Mouse (Mus musculus): ENCODE results near the gene Smg7.

Gene Smg7

GRCm38 (mm10) chr1:152838841-152839240, 63.6 kb downstream of the Smg7 start:
- DNase-seq, result no peak

GRCm38 (mm10) chr1:152838026-152838702, 64.3 kb downstream of the Smg7 start:
- DNase-seq, result no peak

- DNase-seq, result no peak
Observed at GRCm38 (mm10) chr1:152835061-152835460, 67.4 kb downstream of the Smg7 start.

GRCm38 (mm10) chr1:152832316-152832715, 70.1 kb downstream of the Smg7 start:
- no peak for DNase-seq

GRCm38 (mm10) chr1:152831619-152832018, 70.8 kb downstream of the Smg7 start:
- no peak for DNase-seq

- no peak for DNase-seq
Observed at GRCm38 (mm10) chr1:152831003-152831402, 71.4 kb downstream of the Smg7 start.

GRCm38 (mm10) chr1:152830054-152830453, 72.4 kb downstream of the Smg7 start:
- no peak for DNase-seq

- DNase-seq, result no peak
Observed at GRCm38 (mm10) chr1:152828637-152829355, 73.7 kb downstream of the Smg7 start.

- DNase-seq, result no peak
Observed at GRCm38 (mm10) chr1:152828168-152828567, 74.3 kb downstream of the Smg7 start.

- DNase-seq, result no peak
Observed at GRCm38 (mm10) chr1:152826446-152826845, 76.0 kb downstream of the Smg7 start.

GRCm38 (mm10) chr1:152824206-152824605, 78.2 kb downstream of the Smg7 start:
- DNase-seq, result no peak

- DNase-seq, result no peak
Observed at GRCm38 (mm10) chr1:152821746-152822145, 80.7 kb downstream of the Smg7 start.

- DNase-seq, result no peak
Observed at GRCm38 (mm10) chr1:152820911-152821695, 81.3 kb downstream of the Smg7 start.

GRCm38 (mm10) chr1:152819558-152819957, 82.9 kb downstream of the Smg7 start:
- no peak for DNase-seq

- peak; percentile 54 to 72 for DNase-seq
Observed at GRCm38 (mm10) chr1:152817794-152818193, 84.7 kb downstream of the Smg7 start.

GRCm38 (mm10) chr1:152817027-152817769, 85.2 kb downstream of the Smg7 start:
- no peak for DNase-seq

GRCm38 (mm10) chr1:152815265-152815701, 87.2 kb downstream of the Smg7 start:
- DNase-seq, result peak in 1 of 2 experiments; percentile 49

GRCm38 (mm10) chr1:152810533-152811439, 91.7 kb downstream of the Smg7 start:
- DNase-seq, result no peak

GRCm38 (mm10) chr1:152809541-152810252, 92.7 kb downstream of the Smg7 start:
- DNase-seq, result peak; percentile 35 to 57

GRCm38 (mm10) chr1:152808392-152808680, 94.1 kb downstream of the Smg7 start:
- DNase-seq, result no peak
